Mouse (Mus musculus): ENCODE data around the gene Mcrs1.
"Not testable (repeated sequence)": the region's sequence is repeated elsewhere in the genome, so short reads cannot be mapped to it uniquely, and the experiment has no call there.

Mcrs1 gene

DNA sequence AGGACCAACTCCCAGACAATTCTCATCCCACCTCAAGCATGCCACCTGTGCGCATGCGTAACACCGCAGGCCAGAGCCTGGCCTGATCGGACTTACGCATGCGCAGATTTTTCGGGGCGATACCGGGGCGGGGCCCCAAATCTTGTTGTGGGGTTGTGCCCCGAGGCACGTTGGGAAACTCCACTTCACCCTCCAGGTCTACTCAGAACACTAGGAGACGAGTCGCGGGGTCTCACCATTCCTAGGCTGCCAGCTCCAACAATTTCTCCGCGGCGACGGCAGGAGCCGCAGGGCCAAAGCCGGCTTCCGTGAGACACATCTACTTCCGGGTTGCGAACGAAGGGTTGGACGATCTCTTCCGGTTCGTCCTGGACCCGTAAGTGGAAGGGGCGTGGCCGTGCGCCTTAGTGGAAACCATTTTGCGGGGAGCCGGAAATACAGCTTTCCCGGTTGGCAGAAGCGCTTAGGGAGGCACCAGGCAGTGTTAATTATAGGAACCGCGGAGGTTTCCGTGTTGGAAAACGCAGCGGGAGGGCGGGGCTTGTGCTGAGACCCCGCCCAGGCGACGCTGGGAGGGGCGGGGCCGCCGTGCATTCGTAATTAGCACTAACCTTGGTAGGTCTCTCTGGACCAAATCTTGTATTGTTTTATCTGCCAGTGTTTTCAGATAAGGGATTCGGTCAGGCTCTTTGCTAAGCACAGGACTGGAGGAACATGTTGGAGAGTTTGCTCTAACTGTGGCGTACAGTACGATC, at the start of gene Mcrs1:
Mcrs1 (minus strand) TSS at position 336 of the 755 bp plus-strand sequence.
- DNase-seq (ENCODE audit: low spot score) = peak; percentile 98

DNA sequence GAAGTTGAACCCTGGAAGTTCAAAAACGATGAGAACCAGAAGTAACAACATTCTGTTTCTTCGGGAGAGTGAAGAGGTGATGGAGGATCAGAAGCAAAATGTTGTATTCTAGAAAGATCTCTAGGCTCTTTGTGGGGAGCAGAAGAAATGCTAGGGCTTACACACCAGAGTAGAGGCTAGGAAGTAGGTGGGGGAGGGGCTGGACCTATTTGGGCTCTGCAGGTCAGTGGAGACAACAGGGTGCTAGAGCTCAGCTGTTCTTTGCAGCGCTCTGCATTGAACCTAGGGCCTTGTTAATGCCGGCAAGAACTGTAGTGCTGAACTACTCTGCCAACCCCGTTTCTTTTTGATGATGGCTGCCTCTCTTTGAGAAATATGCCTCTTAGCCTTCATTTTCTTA, 44.5 kb upstream of the Mcrs1 start:
- no peak for DNase-seq (ENCODE audit: low spot score)

DNA sequence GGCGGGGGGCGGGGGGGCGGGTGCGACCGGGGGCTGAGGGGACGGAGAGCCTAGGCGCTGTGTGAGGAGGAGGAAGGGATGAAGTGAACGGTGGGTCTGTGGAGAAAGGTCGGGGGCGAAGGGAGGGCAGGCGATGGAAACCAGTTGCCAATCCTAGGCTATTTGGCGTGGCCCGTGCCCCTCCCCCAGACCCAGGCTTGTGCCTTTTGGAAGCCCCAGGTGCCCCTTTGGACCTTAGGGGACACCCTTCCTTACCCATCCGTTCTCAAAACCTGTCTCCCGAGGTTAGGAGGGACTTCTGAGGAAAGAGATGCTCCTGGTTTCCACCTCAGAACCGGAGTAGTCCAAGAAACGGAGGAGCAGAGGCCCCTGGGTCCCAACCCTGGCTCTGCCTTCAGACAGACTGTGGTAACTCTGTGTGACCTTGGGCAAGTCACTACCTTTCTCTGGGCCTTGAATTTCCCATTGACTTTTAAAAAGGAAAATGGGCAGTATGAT, 43.8 kb upstream of the Mcrs1 start, which contains the start of gene Fam186b:
Fam186b (minus strand) TSS at position 405 of the 498 bp plus-strand sequence.
- DNase-seq (ENCODE audit: low spot score) = no peak

DNA sequence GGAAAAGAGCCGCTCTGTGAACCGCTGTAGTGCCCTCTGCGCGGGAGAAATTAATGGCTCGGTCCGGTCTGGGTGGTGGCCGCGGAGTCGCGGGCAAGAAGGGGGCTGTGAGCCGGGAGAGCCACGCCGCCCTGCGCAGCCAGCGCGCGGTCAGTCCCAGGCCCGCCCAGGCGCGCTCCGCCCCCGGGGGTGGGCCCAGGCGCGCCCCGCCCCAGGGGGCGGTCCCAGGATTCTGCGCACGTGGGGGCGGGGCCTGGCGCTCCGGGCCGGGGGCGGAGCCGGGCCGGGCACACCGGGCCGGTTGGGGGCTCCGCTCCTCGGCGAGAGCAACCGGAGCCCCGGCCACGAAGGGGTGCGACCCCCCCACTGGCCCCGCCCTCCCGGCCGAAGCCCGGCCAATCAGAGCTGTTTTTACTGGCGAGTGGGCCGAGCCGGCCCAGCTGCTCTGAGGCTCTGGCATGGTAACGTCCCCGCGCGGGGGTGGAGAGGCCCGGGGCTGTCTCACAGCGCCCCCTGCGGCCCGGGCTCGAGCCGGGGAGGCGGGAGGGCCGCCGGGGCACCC, 43.1 kb upstream of the Mcrs1 start, which contains the start of gene Prpf40b:
Prpf40b (plus strand) TSS at position 275 of the 562 bp plus-strand sequence.
- peak; percentile 93 for DNase-seq (ENCODE audit: low spot score)

DNA sequence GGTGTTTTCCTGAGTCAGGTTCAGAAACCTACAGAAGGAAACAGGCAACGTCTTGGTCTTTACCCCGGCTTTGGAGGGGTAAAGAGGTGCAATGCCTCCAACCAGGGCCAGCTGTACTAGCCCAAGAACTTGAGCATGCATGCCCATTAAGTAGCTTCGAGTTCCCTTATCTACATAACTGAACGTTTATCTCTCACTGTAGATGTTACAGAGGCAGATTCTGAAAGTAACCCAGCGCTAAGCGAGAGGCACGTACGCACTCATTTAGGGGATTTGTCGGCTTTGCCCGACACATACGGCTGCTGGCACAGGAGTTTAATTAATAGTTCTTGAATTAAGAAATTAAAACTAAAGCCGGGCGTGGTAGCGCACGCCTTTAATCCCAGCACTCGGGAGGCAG, 42.5 kb upstream of the Mcrs1 start:
- DNase-seq (ENCODE audit: low spot score) = no peak

DNA sequence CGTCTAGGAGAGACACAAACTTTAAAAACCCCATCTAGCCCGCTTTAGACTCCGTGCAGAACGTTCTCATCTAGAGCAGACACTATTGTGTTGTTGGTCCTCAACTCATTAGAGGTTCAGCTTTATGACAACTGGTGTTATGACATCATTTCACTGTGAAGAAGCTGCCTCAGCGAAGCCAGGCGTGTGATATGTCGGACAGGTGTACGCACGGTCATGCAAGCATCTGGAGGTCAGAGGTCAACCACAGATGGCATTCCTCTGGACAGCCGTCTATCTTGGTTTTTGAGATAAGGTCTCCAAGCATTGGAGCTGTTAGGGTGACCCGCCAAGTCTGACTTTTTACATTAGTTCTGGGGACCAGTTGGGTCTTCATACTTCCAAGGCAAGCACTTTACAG, 38.8 kb upstream of the Mcrs1 start:
- DNase-seq (ENCODE audit: low spot score) = no peak

DNA sequence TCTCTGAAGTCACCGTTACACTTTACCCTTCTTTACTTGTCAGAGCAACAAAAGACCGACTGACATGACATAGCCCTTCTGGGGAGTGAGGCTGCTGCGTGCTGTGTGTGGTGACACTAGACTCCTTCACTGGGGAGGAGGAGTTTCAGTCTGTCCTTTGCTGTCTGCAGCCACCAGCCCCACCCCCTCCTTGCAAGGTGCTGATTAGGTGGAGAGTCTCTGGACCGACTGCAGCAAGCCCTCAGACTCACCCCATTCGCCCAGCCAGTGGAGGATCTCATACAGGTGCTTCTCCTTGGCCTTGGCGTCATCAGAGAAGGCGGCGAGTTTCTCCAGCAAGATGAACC, 33.4 kb upstream of the Mcrs1 start:
- DNase-seq (ENCODE audit: low spot score) = no peak

DNA sequence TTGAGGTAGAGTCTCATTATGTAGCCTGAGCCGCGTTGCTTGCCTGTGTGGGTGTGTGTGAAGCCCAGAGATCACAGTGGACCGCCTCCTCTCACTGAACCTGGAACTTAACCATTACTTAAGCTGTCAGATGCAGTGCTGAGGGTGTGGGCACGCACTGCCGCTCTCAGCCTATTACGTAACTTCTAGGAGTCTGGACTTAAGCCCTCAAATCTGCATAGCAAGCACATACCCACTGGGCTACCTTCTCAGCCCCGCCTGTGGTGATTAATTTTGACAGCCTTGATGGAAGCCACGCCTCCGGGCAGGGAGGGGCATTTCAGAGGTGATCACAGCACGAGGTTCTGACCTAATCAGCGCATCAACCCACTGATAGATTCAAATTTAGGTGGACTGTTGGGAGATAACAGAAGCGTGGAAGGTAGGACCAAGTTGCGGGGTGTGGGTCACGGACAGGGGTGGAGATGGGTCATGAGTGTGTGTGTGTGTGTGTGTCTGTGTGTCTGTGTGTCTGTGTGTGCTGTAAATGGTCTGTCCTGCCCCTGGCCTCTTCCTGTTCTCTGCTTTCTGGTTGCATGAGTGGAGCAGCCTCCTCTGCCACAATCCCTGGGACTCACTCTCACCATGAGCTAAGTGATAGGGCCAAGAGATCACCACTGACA, 32.9 kb upstream of the Mcrs1 start:
- peak; percentile 63 for DNase-seq (ENCODE audit: low spot score)

DNA sequence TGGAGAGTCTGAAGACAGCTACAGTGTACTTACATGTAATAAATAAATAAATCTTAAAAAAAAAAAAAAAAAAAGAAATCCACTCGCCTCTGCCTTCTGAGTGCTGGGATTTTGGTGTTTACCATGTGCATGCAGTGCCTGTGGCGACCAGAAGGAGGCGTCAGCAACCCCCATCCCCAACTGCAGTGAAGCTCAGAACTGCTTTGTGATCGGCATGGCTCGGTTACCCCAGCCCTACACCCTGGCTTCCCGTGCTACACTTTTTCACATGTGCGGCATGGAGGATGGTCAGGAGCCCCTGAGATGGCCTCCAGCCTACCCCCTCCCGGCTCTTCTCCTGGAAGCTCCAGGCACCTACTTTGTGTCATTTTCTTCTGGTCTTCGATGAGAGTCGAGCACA, 31.7 kb upstream of the Mcrs1 start:
- DNase-seq (ENCODE audit: low spot score) = no peak

DNA sequence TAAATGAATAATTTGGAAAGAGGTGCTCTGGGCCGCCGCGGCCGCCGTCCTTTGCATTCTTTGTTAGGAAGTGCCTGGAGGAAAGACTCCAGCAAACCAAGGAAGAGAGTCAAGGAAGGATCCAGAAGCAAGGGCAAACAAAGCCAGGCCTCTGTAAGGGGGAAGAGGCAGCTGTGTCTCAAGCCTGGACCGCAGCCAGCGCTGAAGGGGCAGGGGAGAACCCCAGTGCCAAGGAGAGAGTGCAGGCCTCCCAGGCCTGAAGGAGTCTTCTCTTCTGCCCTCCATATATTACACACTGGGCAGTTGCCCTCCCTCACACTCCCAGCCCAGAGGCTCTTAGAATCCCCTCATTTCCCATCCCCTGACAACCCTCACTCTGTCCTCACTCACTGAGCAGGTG, 26.5 kb upstream of the Mcrs1 start:
- no peak for DNase-seq (ENCODE audit: low spot score)

DNA sequence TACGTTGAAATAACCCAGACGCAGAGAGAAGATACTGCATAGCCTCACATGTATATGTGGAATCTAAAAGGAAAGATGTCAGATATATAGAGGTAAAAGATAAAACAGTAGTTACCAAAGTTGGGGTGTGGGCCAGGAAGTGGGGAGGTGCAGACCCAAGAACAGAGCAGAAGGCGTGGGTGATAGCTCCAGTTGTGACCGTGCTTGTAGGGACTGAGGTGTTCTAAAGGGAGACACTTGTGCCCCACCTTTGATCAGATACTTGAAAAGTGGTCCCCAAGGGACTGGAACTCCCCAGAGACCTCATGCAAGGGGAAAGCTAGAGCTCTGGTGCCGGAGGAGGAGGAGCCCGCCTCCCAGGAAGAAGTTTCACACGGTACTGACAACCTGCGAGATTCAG, 24.3 kb upstream of the Mcrs1 start:
- no peak for DNase-seq (ENCODE audit: low spot score)

DNA sequence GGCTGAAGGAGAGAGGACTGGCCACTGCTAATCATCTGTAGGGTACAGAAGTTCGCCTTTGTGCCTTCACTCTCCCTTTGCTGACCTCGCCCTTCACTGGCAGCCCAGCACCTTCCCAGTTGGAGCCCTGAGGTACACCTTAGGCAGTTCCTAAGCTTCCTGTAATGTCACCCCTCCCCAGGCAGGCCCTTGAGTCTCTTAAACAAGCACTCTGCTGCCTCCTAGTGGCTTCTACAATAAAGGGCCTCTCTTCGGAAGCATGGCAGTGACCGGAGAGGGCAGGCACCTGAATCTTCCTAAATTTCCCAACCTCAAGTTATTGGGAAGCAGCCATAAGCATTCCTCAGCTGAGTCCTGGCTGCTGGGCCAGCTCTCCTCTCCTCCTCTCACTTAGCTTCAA, 13.9 kb upstream of the Mcrs1 start:
- peak; percentile 86 for DNase-seq (ENCODE audit: low spot score)

DNA sequence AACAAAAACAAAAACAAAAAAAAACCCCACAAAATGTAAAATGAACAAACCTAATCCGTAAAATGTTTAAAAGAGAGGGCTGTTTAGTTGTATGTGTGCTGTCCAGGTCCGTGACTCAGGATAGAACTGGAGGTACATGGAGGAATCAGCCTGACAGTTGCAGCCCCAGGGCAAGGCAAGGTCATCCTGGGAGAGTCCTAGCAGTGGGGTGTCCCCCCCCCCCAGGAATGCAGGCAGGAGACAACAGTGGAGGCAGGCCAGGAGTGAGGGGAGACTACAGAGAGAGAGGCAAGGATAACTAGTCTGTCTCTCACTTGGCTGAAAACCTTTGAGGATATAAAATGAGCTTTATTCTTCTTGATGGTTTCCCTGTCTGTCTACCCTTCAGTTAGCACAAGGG, 12.6 kb upstream of the Mcrs1 start:
- DNase-seq (ENCODE audit: low spot score) = no peak

DNA sequence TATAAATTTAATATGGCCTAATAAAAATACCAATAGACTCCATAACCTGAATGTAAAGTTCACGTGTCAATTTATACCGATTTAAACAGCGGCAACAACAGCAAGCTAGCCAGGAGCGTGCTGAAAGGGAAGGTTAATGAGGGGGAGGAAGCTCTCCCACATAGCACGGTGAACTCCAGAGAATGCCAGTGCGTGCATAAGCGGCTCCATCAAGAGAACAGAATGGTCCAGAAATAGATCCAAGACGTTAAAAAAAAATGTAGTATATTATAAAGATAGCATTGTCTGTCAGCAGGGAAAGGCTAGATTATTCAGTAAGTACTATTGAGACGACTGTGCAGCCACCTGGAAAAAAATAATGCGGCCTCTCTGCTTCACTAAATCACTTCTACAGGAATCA, 10.9 kb upstream of the Mcrs1 start:
- DNase-seq (ENCODE audit: low spot score) = no peak

DNA sequence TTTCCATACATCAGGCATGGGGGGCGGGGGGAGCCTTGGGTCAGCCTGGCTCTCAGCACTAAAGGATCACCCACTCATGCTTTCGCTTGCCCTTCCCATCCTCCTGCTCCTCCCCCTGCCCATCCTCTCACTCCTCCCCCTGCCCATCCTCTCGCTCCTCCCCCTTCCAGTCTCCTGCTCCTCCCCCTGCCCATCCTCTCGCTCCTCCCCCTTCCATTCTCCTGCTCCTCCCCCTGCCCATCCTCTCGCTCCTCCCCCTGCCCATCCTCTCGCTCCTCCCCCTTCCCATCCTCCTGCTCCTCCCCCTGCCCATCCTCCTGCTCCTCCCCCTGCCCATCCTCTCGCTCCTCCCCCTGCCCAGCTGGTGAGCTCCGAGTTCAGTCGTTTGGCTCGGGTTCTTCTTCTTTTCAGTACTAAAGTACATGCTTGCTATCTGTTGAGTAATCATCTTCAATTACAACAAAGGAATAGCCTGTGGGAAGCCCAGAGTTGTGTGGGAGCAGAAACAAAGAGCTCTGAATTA, 8.0 kb upstream of the Mcrs1 start:
- DNase-seq (ENCODE audit: low spot score) = peak; percentile 77

DNA sequence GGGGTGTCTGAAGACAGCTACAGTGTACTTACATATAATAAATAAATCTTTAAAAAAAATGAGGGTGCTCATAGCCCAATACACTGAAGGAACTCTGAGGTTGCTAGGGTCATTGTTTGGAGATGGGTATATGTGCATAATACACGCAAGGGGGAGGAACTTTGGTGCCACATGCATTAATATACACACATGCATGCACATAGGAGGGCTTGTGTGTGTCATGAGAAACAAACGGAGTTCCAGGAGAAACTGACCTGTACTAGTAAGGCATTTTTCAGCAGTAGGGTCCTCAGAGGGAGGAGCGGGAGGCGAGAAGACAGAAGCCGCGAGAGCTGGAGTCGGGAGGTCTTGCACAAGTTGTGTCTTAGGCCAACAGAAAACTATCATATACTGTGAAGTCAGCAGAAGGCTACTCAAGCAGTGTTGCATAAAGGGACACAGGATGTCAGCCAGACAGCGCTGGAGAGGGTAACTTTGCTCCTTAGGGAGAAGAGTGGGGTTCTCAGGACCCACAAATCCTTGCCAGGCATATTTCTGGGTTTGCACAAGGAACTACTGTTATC, 7.5 kb upstream of the Mcrs1 start:
- no peak for DNase-seq (ENCODE audit: low spot score)

DNA sequence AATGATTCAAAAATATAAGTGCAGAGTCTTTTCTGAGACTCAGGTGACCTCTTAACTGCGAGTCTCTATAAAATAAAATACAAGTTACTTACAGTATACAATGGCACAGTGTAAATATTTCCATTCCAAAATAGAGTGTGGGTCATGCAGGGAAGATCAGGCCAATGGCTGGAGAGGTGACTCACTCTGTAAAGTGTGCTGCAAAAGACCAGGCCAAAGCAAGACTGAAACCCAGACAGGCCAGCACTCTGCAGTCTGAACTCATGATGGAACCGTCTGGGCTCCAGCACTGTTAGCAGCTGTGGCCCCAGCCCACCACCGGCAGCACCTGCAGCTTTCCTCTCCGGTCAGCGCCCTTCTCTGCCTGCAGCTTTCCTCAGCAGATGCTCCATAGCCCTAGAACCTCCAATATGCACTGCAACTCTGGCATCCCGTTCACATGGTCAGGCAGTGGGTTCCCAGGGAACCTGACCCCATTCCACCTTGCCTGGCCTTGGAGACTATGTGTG, 3.5 kb upstream of the Mcrs1 start:
- DNase-seq (ENCODE audit: low spot score) = no peak

DNA sequence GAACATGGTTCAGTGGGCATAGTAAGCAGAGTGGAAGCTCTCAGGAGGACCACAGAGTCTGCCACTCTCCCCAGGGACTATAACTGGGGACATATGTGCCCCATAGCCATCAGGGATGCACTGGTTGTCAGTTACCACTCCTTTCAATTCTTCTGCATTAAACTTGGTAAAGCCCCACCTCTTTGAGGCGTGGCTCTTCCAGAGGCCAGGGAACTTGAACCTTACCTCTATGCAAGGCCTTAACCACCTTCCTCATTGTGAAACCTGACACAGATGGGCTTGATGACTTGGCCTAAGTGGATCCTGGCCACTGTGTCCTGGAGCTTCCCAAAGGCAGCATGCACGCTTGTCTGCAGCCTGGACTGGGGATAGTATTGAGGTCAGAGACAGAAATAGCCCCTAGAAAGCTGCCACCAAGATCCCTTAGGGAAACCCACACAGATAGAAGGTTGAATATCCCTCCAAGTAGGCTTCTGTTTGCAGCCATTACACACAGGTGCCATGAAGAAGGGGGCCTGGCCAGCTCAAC, 2.8 kb upstream of the Mcrs1 start:
- DNase-seq (ENCODE audit: low spot score) = no peak

DNA sequence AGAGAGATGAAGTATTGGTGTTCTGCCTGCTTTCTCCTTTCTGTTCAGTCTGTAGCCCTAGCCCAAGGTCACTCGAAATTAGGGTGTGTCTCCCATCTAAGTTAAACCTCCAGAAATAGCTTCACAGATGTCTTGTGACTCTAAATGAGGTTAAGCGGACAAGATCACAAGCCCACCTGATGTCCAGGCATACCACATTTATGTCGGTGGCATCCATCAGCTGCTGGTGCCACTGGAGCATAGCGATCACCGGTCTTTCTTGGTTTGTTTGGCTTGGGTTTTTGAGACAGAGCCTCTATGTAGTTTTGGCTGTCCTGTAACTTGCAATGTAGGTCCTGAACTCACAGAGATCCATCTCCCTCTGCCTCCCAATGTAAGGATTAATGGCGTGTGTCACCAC, 2.0 kb upstream of the Mcrs1 start:
- no peak for DNase-seq (ENCODE audit: low spot score)

DNA sequence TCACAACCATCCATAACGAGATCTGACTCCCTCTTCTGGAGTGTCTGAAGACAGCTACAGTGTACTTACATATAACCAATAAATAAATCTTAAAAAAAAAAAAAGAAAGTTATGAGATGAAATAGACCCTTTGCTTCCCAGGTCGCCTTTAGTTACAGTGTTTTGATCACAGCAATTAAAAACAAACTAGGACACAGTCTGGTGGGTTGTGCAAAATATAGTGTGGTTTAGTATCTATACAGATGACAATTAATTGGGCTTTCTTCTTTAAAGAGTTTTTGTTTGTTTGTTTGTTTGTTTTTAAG, 1.4 kb upstream of the Mcrs1 start:
- not testable (repeated sequence) for DNase-seq (ENCODE audit: low spot score)

DNA sequence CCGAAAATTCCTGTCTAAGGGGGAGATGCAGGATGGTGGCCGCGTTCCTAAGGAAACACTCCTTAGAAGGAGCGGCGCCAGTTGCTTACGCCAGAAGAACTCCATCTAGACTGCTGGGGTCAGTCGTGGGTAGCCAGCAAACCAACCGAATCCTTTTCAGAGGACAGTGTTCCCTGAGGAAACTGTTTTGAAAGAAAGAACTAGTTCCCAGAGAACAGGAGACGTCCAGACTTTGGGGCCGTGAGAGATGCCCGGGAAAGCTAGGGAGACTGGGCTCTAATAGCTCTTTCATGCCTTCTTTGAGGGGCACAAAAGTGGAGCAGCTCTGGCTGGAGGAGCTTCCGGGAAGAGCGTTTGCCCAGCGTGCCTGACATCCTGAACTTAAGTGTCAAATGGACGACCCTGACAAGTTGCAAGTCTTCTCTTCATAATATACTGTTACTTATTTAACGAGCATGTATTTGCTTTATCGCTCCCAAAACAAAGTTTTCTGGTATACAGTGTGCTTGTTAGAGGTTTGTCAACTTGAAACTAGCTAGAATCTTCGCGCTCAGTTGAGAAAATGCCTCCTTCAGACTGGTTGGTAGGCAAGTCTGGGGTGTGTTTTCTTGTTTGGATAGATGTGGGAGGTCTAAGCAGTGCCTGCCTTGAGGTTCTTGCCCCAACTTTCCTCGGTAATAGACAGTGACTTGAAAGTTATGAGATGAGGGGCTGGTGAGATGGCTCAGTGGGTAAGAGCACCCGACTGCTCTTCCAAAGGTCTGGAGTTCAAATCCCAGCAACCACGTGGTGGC, 817 bp upstream of the Mcrs1 start:
- no peak for DNase-seq (ENCODE audit: low spot score)

DNA sequence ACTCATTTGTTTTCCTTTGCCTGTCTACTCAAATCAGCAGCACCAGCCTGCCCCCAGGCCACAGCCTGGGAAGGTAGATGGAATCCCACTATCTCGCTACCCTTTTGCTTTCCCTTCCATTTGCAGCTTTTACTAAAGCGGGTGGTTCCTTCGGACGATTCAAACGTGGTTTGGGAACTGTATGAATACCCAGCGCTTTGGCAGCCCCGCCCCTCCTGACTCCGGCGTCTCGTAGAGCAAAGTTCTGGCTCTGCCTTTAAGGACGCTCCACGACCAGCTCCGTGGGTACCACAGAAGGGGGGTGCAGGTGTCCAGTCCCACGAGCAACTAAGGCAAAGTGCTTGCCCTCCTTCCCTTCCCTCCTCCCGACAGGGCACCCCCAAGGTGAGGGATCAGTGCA, 650 bp downstream of the Mcrs1 start:
- not testable (repeated sequence) for DNase-seq (ENCODE audit: low spot score)
